Comparison of ENCODE assay signal across 26 mouse cellular contexts in the genomic region with DNA sequence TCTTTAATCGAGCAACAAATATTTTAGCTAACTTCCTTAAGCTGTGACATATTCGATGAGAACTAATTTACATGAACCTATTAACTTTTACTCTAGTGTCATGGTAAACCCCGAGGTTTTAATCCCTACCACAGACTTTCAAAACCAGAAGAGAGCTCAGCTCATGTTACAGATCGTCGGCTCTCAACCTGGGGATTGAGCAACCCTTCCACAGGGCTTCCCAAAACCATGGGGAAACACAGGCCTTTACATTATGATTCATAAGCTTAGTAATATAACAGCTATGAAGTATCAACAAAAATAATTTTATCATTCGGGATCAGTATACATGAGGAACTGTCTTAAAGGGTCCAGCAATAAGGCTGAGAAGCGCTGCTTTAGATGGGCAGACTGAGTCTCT. TPM values are rescaled to one million over a fixed set of nuclear protein-coding genes. Genes with fewer than 3 reads are reported as not detected.
DNase-seq lines count a peak whose midpoint lies in the region; ATAC-seq and TF ChIP-seq lines count a peak whose summit lies in the region.
"Had no signal": no experiment of that assay in that cellular context is flagged by ENCODE, and none has a peak within 500 bp of the region (broad histone marks: within the 10 kb centered on the region; RNA-seq: fewer than 3 reads in every experiment).

No protein-coding gene starts in this region.

- H3K79me2 ChIP-seq in C2C12 (ENCODE audit: control insufficient read depth, insufficient read depth), result no peaks in the 10 kb centered on the region

- peak; percentile 16 for DNase-seq in 3134 (ENCODE audit: extremely low read depth, insufficient read length, low spot score)
- DNase-seq in embryonic facial prominence, embryonic 10.5 days (ENCODE audit: low spot score), result no peak
- DNase-seq in neural tube, embryonic 10.5 days (ENCODE audit: extremely low spot score, low spot score), result no peak
- DNase-seq in frontal cortex, adult 2 months (ENCODE audit: extremely low spot score in 1 of 2, low spot score in 1 of 2), result no peak
- DNase-seq: adrenal gland, adult 8-10 months; adrenal gland, postnatal 14 days; adrenal gland, postnatal 36 days; B cell, adult 2 months; cerebellum, adult 11-12 months; cerebellum, adult 2 months; cerebellum, adult 9-10 months; cerebellum, postnatal 10 days; cerebellum, postnatal 25 days had no signal

- no peaks in the 10 kb centered on the region for H3K36me3 ChIP-seq in C2C12 (ENCODE audit: control insufficient read depth, insufficient read depth)
- H3K36me3 ChIP-seq in embryonic facial prominence, embryonic 10.5 days (replicated peaks), result no peaks in the 10 kb centered on the region
- H3K36me3 ChIP-seq: embryonic facial prominence, embryonic 13.5 days; embryonic facial prominence, embryonic 15.5 days; forebrain, embryonic 10.5 days; forebrain, embryonic 12.5 days had no signal

- no peaks in the 10 kb centered on the region for H3K79me3 ChIP-seq in C2C12 (ENCODE audit: low read depth)

- peak; percentile 65 for ATAC-seq in granulocyte monocyte progenitor cell, adult 5-6 weeks (replicated peaks; ENCODE audit: poor library complexity, severe bottlenecking)
- ATAC-seq: activated CD4-positive, CD25-positive, alpha-beta regulatory T cell, adult 4 months; forebrain, embryonic 14.5 days; forebrain, embryonic 16.5 days; Patski had no signal

- WGBS in embryonic facial prominence, embryonic 10.5 days, result 87% methylated on average over 7 of the region's 7 CpGs

- H3K4me1 ChIP-seq in embryonic facial prominence, embryonic 10.5 days, result no peaks in the 10 kb centered on the region; the same call in 1 of the 2 replicates
- H3K4me1 ChIP-seq: embryonic facial prominence, embryonic 13.5 days; embryonic facial prominence, embryonic 15.5 days; forebrain, embryonic 10.5 days; forebrain, embryonic 12.5 days had no signal

- H3K4me3 ChIP-seq in C2C12 (ENCODE audit: insufficient read depth, poor library complexity, severe bottlenecking), result no peak overlapping the region
- H3K4me3 ChIP-seq in embryonic facial prominence, embryonic 10.5 days, result no peak overlapping the region
- H3K4me3 ChIP-seq: embryonic facial prominence, embryonic 13.5 days; embryonic facial prominence, embryonic 15.5 days; erythroblast, embryonic 14.5 days; forebrain, embryonic 10.5 days; forebrain, embryonic 12.5 days had no signal

- H3K9me3 ChIP-seq in embryonic facial prominence, embryonic 10.5 days, result no peaks in the 10 kb centered on the region
- H3K9me3 ChIP-seq: embryonic facial prominence, embryonic 13.5 days; embryonic facial prominence, embryonic 15.5 days; forebrain, embryonic 10.5 days; forebrain, embryonic 12.5 days had no signal

- TF ChIP-seq CTCF in C2C12 (IDR thresholded peaks at IDR 0.05; ENCODE audit: control insufficient read depth, insufficient read depth, insufficient read length), result no peak

- no peak overlapping the region for H3ac ChIP-seq in C2C12 (ENCODE audit: control insufficient read depth, insufficient read length, low read depth)

- H3K27ac ChIP-seq in embryonic facial prominence, embryonic 10.5 days (replicated peaks), result no peak overlapping the region
- H3K27ac ChIP-seq: embryonic facial prominence, embryonic 13.5 days; embryonic facial prominence, embryonic 15.5 days; forebrain, embryonic 10.5 days; forebrain, embryonic 12.5 days had no signal

- H3K27me3 ChIP-seq in C2C12 (ENCODE audit: control insufficient read depth, insufficient read depth, insufficient read length), result no peaks in the 10 kb centered on the region
- no peaks in the 10 kb centered on the region for H3K27me3 ChIP-seq in embryonic facial prominence, embryonic 10.5 days (replicated peaks; ENCODE audit: low read depth, poor library complexity, severe bottlenecking)
- H3K27me3 ChIP-seq: embryonic facial prominence, embryonic 13.5 days; embryonic facial prominence, embryonic 15.5 days; forebrain, embryonic 12.5 days; Patski had no signal

TF ChIP-seq in C2C12, 6 proteins besides CTCF, POLR2A, EP300 and RAD21:
- TF ChIP-seq MAX (IDR thresholded peaks at IDR 0.05) (no peak), MYOG (IDR thresholded peaks at IDR 0.05; ENCODE audit: control insufficient read depth, extremely low read depth, insufficient read length) (no peak), CEBPB (IDR thresholded peaks at IDR 0.05; ENCODE audit: low read depth) (peak; percentile 95)

RNA-seq across cellular contexts. Expression of gene Fyb2, which starts 15.9 kb away (rescaled TPM):
- polyA plus RNA-seq in C2C12 (2012; fragmentation: generic; extraction: Trizol), result 0.05 TPM
- total RNA-seq in granulocyte monocyte progenitor cell, adult 5-6 weeks (2014; fragmentation: Nextera tagmentation), result 0.21 TPM in 1 of 2 replicates, not detected in the other
- not detected in 2 replicates for total RNA-seq in granulocyte monocyte progenitor cell, adult 5-6 weeks (2017)
- 0.14 and 0.21 TPM in 2 replicates for polyA plus RNA-seq in embryonic facial prominence, embryonic 10.5 days (2016; fragmentation: Nextera tagmentation; extraction: Ambion mirVana)
- polyA plus RNA-seq in frontal cortex, adult 2 months (2012; rRNA removed), result 0.92 and 1.0 TPM in 2 replicates
- polyA plus RNA-seq: activated CD4-positive, CD25-positive, alpha-beta regulatory T cell, adult 4 months; erythroblast, embryonic 14.5 days; forebrain, embryonic 14.5 days had no signal

RNA-seq across cellular contexts. Expression of gene C8a, which starts 53.0 kb away (rescaled TPM):
- not detected for polyA plus RNA-seq in C2C12 (2012; fragmentation: generic; extraction: Trizol)
- not detected in 2 replicates for total RNA-seq in granulocyte monocyte progenitor cell, adult 5-6 weeks (2014; fragmentation: Nextera tagmentation)
- not detected in 2 replicates for total RNA-seq in granulocyte monocyte progenitor cell, adult 5-6 weeks (2017)
- not detected in 2 replicates for polyA plus RNA-seq in embryonic facial prominence, embryonic 10.5 days (2016; fragmentation: Nextera tagmentation; extraction: Ambion mirVana)
- polyA plus RNA-seq in frontal cortex, adult 2 months (2012; rRNA removed), result 0.06 TPM in 1 of 2 replicates, not detected in the other
- total RNA-seq: MEL had no signal
- polyA plus RNA-seq: activated CD4-positive, CD25-positive, alpha-beta regulatory T cell, adult 4 months; embryonic facial prominence, embryonic 11.5 days; embryonic facial prominence, embryonic 13.5 days; embryonic facial prominence, embryonic 15.5 days; erythroblast, embryonic 14.5 days; forebrain, embryonic 10.5 days; forebrain, embryonic 12.5 days; forebrain, embryonic 14.5 days; forebrain, embryonic 16.5 days; Patski had no signal
